Mouse (Mus musculus): ENCODE measurements around the gene Theg.

Gene Theg

GRCm38 (mm10) chr10:79554330-79555237 lies 32.5 kb downstream of the Theg start, which contains the start of gene Mier2:
Gene Mier2, minus strand, starts transcription at chr10:79555199.
- peak; percentile 81 for DNase-seq (ENCODE audit: low spot score)

- DNase-seq (ENCODE audit: low spot score), result no peak
Measured at GRCm38 (mm10) chr10:79553691-79554090, 33.4 kb downstream of the Theg start.

- DNase-seq (ENCODE audit: low spot score), result no peak
Measured at GRCm38 (mm10) chr10:79553176-79553575, 34.0 kb downstream of the Theg start.

DNA sequence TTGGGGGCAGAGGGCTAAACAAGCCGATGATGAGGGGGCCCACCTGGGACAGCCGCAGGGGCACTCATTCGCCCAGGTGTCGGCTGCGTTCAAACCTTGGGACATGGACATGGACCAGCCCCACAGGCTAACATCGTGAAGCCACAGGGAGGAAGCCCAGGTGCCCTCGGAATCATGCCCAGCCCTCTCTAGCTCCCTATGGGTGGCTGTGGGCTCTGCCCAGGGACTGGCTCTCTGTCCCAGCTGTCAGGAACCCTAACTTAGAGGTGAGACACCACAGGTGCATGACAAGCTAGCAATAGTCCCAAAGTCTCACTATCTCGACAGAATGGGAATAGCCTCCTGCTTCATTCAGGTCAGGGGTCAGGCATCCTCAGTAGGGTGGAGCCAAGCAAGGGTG lies 34.6 kb downstream of the Theg start:
- no peak for DNase-seq (ENCODE audit: low spot score)

- no peak for DNase-seq (ENCODE audit: low spot score)
Measured at GRCm38 (mm10) chr10:79550366-79550765, 36.8 kb downstream of the Theg start.

- no peak for DNase-seq (ENCODE audit: low spot score)
Measured at GRCm38 (mm10) chr10:79548971-79549723, 38.0 kb downstream of the Theg start.

GRCm38 (mm10) chr10:79548546-79548945 lies 38.6 kb downstream of the Theg start:
- DNase-seq (ENCODE audit: low spot score), result no peak

- no peak for DNase-seq (ENCODE audit: low spot score)
Measured at GRCm38 (mm10) chr10:79547148-79547675, 39.9 kb downstream of the Theg start.

DNA sequence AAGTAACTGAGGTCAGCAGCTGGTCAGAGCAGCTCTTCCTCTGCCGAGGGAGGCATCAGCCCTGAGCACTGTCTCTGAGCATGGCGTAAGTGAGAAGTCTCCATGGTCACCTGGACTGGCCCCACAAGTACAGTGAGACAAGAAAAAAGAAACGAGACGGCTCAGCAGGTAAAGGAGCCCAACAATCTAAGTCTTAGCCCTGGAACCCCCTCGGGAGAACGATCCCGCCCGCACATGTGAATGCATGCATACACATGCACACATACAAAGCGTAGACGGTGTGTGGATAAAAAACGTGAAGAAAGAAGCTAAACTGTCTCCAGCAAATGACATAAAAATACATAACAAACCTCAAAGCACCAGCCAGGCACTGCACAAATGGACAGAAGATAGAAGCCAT lies 40.6 kb downstream of the Theg start:
- DNase-seq (ENCODE audit: low spot score), result no peak

DNA sequence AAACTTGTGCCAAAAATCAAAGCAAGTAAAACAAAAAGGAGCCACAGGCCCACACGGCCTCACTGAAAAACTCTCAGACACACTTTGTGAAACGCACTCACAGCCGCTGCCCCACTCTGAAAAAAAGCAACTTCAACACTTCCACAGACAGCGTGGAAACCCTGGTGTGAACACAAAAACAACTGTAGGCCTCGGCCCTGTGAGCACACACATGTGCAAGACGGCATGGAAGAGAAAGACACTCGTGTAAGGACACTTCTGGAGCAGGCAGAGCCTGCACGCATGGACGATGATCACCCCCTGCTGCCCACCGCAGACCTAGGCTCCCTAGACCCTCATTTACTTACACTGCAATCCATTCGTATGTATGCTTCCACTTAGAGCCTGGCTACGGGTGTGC lies 41.2 kb downstream of the Theg start:
- no peak for DNase-seq (ENCODE audit: low spot score)

DNA sequence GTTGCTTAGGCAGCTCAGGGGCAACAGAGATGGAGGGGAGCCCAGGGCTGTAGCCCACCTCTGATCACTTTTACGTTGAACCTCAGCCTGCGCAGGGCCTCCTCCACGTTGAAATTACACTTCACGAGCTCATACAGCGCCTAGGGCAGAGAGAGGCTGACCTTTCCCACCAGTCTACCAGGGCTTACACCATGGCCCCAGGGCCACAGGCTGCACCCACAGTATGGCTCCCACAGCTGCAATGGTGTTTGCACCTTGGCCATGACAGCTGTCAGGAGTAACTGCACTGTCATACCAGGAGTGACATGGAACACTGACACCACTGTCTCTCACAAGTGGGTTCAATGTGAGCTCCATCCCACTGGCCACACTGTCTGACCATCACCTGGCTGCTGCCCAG lies 42.5 kb downstream of the Theg start:
- no peak for DNase-seq (ENCODE audit: low spot score)

DNA sequence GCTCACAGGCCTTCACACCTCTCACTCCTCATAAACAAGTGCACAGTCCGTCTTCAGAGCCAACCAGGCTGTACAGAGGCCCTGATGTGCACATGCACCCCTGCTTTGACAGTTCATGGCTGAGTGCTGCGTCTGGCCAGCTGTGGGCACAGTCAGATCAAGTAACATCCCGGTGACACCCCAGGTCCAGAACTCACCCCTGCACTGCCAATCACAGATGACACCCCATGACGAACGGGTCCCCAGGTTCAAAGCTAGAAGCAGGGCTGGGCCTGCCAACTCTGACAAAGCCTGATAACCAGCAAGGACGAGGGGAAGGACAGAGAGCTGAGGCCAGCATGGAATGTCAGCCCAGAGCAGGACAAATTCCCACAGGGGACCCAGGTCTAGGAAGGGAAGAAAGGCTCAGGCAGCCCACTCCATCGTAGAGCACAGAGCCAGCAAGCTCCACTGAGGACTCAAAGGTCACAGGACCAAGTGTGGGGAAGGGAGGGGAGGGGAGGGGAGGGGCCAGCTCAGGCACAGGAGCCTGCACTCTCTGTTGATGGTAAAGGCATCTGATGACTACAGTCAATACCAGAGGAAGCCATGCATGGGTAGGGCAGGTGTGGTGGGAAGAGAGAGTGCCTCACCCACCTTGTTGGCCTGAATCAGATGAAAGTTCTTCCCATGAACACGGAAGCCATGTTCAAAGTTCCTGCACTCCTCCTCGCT lies 43.1 kb downstream of the Theg start:
- no peak for DNase-seq (ENCODE audit: low spot score)

DNA sequence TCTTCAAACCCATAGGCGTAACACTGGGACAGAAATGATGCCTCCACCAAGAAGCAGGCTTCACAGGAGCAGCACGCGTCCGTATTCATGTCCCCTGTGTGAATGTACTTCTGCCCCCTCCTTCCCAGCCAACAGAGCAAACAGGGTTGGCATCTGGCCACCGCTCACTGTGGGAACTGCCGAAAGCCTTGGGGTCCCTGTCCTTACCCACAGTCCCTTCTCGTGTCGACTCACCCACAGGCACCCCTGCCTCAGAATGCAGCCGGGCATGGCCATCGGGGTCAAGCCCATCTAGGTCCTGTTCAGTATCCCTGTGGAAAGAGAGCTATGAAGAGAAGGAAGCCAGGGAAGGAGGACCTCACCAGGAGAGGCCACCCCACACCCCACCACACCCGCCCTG lies 45.0 kb downstream of the Theg start:
- no peak for DNase-seq (ENCODE audit: low spot score)

GRCm38 (mm10) chr10:79541522-79541921 lies 45.6 kb downstream of the Theg start:
- no peak for DNase-seq (ENCODE audit: low spot score)

- no peak for DNase-seq (ENCODE audit: low spot score)
Measured at GRCm38 (mm10) chr10:79540746-79541145, 46.4 kb downstream of the Theg start.

DNA sequence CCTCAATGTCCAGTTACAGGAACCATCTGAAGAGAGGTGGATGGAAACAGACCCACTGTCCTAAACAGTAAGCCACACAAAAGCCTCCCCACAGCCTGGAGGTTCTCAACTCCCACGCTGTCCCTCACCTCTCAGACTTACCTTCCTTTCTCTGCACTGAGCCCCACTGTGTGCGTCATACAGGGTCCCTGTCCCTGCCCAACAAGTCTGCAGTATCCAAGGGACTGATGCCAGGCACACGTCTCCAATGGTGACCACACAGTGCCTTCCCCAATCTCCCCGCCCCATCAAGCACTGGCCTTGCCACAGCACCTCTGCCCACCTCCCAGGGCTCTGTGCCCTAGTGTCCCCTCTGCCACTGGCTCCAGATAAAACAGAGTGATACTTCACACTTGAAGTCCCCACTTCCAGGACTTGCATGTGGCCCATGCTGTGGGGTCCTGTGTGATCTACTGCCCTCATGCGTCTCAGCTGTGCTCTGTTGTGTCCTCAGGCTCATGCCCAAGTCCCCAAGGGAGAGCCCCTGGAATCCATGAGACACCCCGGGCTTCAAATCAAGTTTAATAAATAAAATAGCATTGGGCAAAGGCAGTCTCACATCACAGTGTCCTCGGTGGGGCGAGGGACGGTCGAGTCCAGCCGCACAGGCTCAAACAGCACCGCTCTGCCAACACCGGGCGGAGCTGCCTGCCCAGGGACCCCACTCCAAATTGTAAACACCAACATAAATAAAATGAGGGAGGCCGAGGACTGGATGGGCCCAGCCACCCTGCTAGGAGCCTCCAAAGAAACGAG lies 47.2 kb downstream of the Theg start:
- peak; percentile 1 for DNase-seq (ENCODE audit: low spot score)

DNA sequence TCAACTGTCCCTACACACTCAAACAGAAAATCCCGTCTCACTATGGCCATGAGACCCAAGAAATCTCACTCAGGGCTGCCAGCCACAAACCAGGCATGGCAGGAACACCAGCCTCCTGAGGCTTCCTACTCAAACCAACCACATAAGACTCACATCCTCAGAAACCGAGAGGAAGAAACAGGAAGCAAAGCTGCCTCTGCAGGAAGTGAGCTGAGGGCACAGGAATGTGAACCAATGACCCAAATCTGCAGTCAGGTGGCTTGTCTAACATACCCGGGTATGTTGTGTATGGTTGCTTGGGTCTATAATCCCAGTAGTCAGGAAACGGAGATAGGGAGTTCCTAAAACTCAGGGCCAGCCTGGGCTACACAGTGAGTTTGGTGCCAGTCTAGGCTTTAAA lies 48.3 kb downstream of the Theg start:
- no peak for DNase-seq (ENCODE audit: low spot score)

GRCm38 (mm10) chr10:79538323-79538722 lies 48.8 kb downstream of the Theg start:
- no peak for DNase-seq (ENCODE audit: low spot score)

- DNase-seq (ENCODE audit: low spot score), result no peak
Measured at GRCm38 (mm10) chr10:79537781-79538180, 49.4 kb downstream of the Theg start.

- no peak for DNase-seq (ENCODE audit: low spot score)
Measured at GRCm38 (mm10) chr10:79537271-79537670, 49.9 kb downstream of the Theg start.

- DNase-seq (ENCODE audit: low spot score), result no peak
Measured at GRCm38 (mm10) chr10:79536461-79537080, 50.6 kb downstream of the Theg start.

Data from ovary, postnatal 36 days (tissue).